Mouse (Mus musculus) left cerebral cortex, adult 9 months (tissue): ENCODE measurements around the gene Dpy30.
A peak's percentile ranks its signal among the peaks of the same experiment; 100 is the strongest.
"Not testable (repeated sequence)": the region's sequence is repeated elsewhere in the genome, so short reads cannot be mapped to it uniquely, and the experiment has no call there.

Experiments used
- DNase-seq, 2 experiments: peaks; one replicate each; pipeline ENCODE4 v3.0.0; 2022; ENCODE audit warnings: low spot score in 2 of 2

The Dpy30 gene

DNA sequence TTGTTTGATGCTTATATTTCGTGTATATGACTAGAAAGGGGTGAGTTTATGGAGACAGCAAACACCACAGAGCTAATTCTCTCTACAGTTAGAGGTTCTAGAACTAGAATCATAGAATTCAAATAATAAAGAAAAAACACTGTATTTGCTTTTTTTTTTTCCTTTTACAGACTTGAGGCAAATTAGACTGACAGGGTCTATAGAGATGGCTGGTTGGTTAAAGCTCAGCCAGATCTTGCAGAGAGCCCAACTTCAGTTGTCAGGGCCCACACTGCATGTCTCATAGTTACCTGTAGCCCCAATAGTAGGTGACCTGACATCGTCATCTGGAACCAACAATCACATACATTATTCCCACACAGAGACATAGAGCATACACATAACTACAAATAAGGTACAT is at the start of gene Dpy30:
Dpy30 (minus strand) TSS at position 101 of the 400 bp plus-strand sequence.
- DNase-seq: no peak

DNA sequence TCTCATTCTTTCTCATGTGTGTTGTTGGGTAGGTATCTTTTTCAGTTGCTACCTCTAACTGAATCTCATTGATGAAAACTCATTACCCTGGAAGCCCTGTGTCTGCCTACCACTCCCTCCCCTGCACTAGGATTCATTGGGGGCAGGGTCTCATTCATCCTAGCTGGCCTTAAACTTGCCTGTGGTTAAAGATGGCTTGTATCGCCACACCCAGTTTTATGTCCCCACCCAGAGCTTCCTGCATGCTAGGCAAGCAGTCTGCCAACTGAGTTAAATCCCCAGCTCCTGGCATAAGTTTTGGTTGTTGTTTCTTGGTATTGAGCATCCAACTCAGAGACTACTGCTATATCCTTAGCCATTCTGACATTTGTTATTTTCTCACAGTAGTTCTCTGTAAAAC is 39.8 kb upstream of the Dpy30 start:
- no peak for DNase-seq

DNA sequence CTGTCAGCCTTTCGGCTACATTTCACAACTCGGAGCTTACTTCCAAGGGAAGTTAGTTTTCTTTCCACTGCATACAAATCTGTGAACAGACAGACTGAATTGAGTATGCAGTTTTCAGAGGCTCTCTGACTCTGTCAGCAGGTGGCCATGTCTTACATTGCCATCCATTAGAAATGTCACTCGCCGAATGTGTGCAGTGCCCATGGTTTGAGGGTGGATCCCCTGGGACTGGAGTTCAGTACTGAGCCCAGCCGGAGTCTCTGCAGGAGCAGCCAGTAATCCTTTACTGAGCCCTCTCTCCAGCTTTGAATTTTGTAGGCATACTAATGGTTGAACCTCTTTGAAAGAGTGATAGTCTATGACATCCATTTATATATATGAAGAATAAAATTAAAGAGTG is 17.4 kb upstream of the Dpy30 start:
- no peak for DNase-seq

DNA sequence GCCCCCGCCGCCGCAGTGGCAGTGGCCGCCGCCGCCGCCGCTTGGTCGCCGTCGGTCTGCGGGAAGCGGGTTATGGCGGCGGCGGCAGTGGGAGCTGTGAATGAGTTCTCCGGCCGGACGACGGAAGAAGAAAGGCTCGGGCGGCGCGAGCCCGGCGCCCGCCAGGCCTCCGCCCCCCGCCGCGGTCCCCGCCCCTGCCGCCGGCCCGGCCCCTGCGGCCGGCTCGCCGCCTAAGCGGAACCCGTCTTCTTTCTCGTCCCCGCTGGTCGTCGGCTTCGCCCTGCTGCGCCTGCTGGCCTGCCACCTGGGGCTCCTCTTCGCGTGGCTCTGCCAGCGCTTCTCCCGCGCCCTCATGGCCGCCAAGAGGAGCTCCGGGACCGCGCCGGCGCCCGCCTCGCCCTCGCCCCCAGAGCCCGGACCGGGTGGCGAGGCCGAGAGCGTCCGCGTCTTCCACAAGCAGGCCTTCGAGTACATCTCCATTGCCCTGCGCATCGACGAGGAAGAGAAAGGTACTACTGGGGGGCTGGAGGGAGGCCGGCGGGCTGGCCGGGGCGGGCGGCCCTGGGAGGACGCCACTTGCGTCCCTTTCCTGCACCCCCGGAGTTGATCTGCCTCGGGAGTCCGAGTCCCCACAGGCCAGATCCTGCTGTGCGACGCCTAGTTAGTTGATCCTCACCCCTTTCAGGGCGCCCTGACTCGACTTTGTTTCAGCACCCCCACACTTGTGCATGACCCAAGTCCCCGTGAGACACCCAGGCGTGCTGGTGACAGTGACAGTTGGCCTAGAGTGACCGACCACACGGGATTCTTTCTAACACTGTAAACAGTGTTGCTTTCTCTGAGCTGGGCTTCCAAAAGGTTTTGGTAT is 15.4 kb upstream of the Dpy30 start, which contains the start of gene Spast:
Spast (plus strand) TSS at position 51 of the 868 bp plus-strand sequence.
- DNase-seq: peak in 1 of 2 experiments; percentile 50

DNA sequence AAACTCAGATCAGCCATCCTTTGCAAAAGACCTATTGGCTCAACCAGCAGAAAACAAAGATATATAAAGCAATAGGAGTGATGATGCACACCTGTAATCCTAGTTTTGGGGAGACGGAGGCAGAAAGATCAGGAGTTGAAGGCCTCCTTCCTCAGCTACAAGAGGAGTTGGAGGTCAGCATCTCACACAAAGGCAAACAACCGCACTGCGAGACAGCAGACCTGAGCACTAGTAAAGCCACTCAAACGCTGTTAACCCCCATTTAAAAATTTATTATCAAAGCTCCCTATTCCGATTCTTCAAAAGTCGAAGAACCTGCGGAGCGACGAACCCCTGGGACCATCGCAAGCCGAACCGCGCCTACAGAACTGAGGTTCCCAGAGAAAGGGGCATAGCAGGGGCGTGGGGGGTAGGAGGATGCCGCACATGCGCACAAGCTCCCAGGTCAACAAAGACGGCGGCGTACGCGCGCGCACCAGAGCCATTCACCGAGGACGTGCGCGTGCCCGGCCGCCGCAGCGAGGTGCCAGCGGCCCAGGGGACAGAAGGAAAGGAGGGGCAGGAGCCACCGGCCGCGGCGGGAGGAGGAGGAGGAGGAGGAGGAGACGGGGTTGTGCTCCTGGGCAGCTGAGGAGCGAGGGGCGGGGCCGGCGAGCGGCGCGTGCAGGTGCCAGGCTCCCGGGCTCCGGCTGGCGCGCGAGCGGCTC is 14.6 kb upstream of the Dpy30 start:
- peak; percentile 81 to 95 for DNase-seq

DNA sequence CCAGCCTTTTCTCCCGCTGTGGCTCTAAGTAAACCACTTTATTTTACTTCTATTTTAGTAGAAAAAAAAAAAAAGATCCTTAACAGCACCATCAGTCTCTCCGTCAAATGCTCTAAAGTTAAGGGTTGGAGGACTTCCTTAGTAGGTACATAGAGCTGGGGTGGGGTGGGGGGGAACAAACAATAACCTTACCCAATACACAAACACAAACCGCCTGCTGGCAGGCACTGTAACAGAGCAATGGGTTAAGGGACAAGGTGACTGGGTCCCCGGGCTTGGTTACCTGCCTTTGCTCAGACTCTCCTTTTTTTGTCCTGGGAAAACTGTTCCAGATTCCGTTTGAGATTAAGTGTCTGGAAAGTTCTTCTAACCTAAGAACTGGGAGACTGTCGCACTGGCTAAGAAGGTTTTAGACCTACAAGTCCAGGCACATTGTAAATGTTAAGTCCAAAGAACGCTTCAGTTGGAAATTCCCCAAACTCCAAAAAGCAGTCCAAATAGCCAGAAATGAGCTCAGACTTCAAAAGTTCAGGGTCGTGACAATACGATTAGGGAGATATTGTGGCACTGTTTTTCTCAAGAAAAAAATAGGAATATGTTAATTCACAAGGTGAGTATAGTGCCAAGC is 7.4 kb upstream of the Dpy30 start:
- no peak for DNase-seq

DNA sequence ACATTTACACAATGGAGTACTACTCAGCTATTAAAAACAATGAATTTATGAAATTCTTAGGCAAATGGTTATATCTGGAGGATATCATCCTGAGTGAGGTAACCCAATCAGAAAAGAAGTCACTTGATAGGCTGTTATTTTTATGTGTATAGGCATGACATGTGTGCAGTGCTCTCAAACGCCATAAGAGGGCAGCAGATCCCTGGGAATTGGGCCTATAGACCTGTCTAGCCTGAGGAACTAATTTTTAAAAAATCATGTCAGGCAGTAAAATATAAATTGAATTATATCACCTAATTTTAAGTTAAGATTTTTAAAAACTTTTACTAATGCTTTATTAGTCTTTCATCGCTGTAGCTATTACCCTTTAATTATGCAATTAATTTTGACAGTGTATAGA is 4.4 kb upstream of the Dpy30 start:
- DNase-seq: not testable (repeated sequence)

DNA sequence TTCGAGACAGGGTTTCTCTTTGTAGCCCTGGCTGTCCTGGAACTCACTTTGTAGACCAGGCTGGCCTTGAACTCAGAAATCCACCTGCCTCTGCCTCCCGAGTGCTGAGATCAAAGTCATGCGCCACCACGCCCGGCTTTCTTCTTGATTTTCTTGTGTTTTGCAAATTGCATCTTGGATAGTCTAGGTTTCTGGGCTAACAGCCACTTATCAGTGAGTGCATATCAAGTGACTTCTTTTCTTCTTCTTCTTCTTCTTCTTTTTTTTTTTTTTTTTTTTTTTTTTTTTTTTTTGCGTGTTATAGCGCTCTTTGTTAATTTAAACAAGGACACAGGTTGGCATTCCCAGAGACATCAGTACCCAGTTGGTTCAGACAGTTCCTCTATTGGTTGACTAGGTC is 3.5 kb upstream of the Dpy30 start:
- not testable (repeated sequence) for DNase-seq

DNA sequence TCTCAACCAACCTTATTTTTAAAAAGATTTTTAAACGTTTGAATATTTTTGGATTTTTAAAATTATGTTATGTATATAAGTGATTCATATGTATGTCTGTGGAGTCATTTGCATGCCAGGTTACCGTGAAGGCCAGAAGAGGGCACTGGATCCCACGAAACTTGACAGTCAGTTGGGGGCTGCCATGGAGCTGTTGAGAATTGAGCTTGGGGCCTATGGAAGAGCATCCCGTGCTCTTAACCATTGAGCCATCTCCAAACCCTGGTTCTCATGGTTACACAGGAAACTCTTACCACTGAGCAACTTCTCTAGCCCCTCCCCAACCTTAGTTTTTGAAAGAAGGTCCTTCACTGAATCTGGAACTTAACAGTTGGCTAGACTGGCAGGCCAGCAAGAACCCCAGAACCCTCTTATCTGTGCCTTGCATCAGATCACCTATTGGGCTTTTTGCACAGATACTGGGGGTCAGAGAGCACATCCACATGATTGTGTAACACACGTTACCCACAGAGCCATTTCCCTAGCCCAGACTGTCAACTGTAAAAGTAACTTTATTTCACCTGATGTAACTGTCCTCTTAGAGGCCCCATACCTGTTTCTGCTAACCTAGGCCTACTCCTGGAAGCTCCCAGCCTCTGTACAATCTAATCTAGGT is 1.2 kb downstream of the Dpy30 start:
- no peak for DNase-seq

DNA sequence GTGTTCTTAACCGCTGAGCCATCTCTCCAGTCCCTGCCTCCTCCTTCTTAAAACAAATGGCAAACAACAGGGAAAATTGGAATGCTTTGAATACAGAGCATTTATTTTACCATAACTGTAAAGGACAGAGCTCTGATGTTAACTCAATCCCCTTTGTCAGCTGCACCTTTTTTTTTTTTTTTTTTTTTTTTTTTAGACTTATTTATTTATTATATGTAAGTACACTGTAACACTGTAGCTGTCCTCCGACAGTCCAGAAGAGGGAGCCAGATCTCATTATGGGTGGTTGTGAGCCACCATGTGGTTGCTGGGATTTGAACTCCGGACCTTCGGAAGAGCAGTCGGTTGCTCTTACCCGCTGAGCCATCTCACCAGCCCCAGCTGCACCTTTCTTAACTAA is 5.0 kb downstream of the Dpy30 start:
- no peak for DNase-seq

DNA sequence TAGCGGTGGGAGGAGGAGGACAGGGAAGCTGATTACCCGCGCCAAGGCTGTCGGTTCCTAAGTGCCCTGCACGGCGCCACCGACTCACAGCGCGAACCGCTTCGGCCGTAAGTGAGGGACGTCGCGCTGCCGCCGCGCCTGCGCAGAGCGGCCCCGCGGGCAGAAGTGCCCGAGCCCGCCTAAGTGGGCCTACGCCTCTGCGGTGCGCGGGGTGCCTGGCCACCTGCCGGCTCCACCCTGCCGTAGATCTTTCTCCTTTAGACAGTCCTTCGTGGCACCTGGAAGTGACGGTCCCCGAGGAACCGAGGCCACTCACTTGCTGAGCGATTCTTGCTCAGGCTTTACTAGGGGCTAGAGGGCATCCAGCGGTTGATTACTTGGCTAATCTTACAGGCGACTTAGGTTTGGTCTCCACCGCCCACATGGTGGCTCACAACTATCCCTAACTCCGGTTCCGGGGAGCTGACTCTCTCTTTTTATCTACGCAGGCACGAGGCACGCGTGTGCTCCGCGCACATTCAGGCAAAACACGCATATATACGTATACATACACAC is 7.4 kb downstream of the Dpy30 start:
- DNase-seq: peak; percentile 78 to 81

DNA sequence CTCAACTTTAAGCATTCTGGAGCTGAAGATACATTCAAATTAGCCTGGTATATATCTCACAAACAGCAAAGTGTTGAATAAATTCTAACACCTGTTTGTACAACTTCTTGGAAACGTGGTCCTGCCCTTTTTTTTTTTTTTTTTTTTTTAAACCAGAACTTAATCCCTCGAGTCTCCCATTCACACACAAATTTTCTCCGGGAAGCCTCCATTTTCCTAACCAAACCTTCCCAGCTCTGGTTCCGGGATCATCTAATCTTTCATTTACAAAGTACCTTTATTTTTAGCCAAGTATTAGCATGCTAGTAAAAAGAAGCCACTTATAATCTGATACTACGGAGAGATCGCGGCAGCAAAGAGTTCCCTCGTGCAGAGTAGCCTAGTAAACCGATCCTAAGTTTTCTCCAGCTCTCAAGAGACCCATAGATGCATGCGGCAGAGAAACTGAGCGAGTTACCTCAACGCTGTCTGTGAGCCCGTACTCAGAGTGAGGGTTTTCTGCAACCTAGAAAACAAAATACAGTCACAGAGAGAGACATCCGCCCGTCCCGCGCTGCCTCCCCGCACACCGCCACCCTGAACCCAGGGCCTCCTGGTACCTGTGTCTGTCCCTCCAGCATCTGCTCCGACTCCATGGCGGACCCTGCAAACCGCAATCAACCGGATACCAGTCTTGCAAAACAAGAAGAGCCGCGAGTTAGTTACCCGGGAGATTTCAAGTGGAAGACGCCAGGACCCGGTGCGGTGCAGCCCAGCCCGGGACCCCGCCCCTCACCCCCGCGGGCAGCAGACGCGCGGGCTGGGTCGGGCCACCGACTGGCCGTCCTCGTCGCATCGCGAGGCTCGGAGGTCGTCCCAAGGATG is 8.1 kb downstream of the Dpy30 start:
- no peak for DNase-seq

DNA sequence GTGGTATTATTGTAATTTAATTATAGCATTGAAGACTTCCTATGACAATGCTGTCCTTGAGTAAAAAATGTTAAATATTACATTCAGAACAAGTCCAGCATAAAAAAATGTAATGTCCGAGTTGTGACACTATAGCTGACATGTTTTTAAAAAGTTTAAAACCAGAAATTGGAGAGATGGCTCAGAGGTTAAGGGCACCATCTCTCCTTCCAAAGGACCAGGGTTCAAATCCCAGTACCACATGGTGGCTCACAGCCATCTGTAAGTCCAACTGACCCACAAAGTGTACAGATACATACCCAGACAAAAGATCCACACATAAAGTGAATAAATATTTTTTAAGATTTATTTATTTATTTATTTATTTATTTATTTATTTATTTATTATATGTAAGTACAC is 17.7 kb downstream of the Dpy30 start:
- DNase-seq: no peak

DNA sequence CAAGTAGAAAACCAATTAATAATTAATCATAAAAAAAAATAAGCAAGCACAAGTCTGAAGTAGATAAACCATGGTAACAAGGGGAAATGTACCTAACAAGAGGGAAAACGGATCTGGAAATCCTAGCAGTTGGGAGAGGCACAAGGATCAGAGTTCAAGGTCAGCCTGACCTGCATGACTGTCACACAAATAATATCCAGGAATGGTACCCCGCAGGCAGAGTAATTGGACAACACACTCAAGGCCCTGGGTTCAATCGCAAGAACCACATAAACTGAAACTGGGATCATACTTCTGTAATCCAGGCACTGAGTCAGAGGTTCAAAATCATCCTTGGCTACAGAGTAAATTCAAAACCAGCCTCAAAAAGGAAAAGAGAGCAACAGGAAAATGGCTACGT is 18.1 kb downstream of the Dpy30 start:
- DNase-seq: no peak

DNA sequence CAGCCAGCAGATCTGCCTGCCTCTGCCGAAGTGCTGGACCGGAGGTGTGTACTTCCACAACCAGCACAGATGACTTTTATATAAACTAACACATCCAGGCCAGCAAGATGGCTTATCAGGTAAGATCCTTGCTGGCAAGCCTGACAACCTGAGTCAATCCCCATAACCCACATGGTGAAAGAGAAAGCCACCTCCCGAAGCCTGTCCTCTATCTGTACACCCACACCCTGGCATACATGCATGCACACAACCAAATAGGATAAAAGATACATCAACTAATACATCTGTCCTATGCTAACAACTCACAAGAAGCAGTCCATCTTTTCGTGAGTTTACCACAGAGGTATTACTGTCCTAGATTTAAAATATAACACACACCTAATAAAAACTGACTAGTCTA is 19.7 kb downstream of the Dpy30 start:
- DNase-seq: no peak

DNA sequence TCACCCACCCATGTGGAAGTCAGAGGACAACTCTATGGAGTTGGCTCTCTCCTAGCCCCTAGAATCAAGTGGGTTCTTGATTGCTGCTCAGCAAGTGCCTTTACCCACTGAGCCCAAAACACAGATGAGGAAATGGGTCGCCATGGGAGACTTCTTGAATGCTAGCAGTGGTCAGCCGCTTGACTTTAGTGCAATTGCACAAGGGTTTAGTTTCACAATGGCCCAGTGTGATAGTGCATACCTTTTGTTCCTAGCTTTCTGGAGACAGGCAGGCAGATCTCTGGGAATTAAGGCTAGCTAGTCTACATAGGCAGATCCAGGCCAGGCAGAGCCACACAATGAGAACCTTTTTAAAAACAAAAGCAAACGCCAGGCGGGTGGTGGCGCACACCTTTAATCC is 23.7 kb downstream of the Dpy30 start:
- no peak for DNase-seq

DNA sequence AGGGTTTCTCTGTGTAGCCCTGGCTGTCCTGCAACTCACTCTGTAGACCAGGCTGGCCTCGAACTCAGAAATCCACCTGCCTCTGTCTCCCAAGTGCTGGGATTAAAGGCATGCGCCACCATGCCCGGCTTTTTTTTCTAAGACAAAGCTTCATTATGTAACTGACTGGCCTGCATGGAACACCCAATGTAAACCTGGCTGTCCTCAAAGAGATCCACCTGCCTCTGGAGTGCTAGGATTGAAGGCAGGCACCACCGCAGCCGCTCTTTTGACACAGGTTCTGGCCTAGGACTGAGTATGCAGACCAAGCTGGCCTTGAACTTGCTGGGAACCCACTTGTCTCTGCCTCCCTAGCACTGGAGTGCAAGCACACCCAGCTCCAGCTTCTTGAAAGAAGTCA is 26.8 kb downstream of the Dpy30 start:
- DNase-seq: not testable (repeated sequence)

DNA sequence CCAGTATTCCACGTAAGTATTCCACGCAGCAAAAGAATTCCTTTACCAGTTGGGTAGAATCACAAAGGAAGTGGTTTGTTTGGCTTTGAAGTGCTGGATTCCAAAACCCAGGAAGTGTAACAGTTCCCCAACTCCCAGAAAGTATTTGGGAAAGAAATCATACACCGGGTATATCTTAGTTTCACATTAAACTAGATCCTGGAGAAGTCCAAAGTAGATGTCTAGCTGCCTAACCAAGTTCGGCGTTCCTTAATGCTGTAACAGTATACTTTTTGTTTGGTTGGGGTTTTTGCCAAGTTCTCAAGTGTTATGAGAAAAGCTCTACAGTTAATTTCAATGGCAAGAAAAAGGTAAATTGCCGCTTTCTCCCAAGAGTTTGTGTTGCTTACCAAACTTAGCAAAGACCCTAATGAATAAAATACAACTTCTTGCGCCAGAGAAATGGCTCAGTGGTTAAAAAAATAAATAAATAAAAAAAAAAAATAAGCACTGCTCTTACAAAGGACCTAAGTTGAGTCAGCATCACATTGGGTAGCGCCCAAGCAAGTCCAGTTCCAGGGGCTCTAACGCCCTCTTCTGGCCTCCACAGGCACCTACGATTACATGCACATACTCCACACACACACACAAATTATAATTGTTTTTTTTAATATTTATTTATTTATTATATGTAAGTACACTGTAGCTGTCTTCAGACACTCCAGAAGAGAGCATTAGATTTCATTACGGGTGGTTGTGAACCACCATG is 27.5 kb downstream of the Dpy30 start:
- DNase-seq: no peak

DNA sequence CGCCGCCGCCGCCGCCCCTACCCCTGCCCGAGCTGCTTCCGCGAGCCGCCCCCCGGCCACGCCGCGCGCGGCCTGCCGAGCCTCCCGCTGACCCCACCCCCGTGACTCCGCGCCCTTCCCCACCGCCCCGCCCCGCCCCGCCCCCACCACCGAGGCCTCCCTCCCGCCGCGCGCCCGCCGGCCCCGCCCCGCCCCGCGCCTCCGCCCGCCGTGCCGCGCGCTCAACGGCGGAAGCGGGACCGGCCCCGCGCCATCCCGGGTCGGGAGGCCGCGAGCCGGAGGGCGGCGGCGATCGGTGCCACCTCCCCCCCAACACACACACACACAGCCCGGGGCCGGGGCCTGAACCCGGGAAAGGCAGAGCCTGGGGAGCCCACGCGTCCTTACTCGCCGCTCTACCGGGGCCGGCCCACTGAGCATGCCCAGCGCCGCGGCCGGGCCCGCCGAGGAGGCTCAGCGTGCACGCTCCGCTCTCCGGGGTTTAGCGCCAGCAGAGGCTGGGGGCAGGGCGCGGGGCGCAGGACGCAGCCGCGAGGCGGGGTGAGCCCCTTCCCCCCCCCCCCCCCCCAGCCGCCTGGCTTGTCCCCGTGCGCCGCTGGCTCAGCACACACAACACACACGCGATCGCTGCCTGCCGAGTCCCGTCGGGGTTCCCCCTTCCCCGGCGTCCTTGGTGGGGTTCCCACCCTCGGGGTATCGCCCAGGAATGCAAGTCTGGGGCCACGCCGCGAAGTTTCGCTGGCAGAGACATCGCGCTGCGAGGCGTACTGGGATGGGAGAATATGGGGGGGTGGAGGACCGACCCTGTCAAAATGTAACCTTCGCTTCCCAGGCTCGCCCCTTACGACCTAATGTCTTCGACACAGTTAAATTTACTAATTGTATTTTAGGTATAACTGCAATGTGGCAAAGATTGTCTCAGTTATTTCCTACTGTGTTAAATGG is 28.4 kb downstream of the Dpy30 start, which contains the start of gene Memo1:
Memo1 (minus strand) TSS at position 496 of the 945 bp plus-strand sequence.
- peak; percentile 40 to 75 for DNase-seq
